Mouse (Mus musculus) kidney, postnatal 0 days (tissue): ENCODE measurements around the gene Pde9a. TPM values are rescaled to one million over a fixed set of nuclear protein-coding genes. Genes with fewer than 3 reads are reported as not detected.
A peak's percentile ranks its signal among the peaks of the same experiment; 100 is the strongest.

ENCODE experiments used
- ATAC-seq: fragments of 200-750 bp; cut with Nextera tagmentation; replicated peaks from 2 replicates; pipeline ENCODE4 v1.8.0; 2017; ENCODE audit warnings: low read depth, moderate number of reproducible peaks, moderate TSS enrichment, moderate library complexity; ENCODE audit not compliant: low FRiP score
- DNase-seq: peaks from one replicate; pipeline ENCODE4 v3.0.0-alpha.2; 2016; ENCODE audit warnings: low spot score
- H3K27ac ChIP-seq: fragments of 300-500 bp; sonication (generic); 2 replicates; pipeline ENCODE4 v1.5.1; 2014; ENCODE audit warnings: mild to moderate bottlenecking
- H3K27me3 ChIP-seq: fragments of 300-500 bp; sonication (generic); 2 replicates; pipeline ENCODE4 v1.6.1; 2014; ENCODE audit warnings: low read length, mixed read lengths; ENCODE audit not compliant: insufficient read depth
- H3K36me3 ChIP-seq: fragments of 300-500 bp; sonication (generic); 2 replicates; pipeline ENCODE4 v1.6.1; 2014; ENCODE audit warnings: low read length, mixed read lengths; ENCODE audit not compliant: insufficient read depth
- H3K4me1 ChIP-seq: fragments of 300-500 bp; sonication (generic); replicated peaks from 2 replicates; pipeline ENCODE4 v1.6.1; 2014; ENCODE audit warnings: antibody characterized with exemption, low read length, mixed read lengths; ENCODE audit not compliant: insufficient read depth
- H3K4me2 ChIP-seq: fragments of 300-500 bp; sonication (generic); 2 replicates; pipeline ENCODE4 v1.6.1; 2014; ENCODE audit warnings: mild to moderate bottlenecking, low read length, moderate library complexity, mixed read lengths
- H3K4me3 ChIP-seq: fragments of 300-500 bp; sonication (generic); replicated peaks from 2 replicates; pipeline ENCODE4 v1.5.1; 2014; ENCODE audit warnings: low read depth, low read length
- H3K9ac ChIP-seq: fragments of 300-500 bp; sonication (generic); 2 replicates; pipeline ENCODE4 v1.6.1; 2014; ENCODE audit warnings: low read depth, low read length
- H3K9me3 ChIP-seq: fragments of 300-500 bp; sonication (generic); replicated peaks from 2 replicates; pipeline ENCODE4 v1.6.1; 2016; ENCODE audit warnings: low read length, inconsistent platforms, mixed read lengths
- CTCF ChIP-seq: IDR thresholded peaks from 2 replicates; pipeline ENCODE4 v1.5.1; 2016; ENCODE audit warnings: antibody characterized with exemption, low read depth, mild to moderate bottlenecking, moderate library complexity
- WGBS: fragments of 180-500 bp; shearing (Covaris S2); extraction: QIAGEN DNeasy Blood & Tissue Kit; methylation state at CpG from one replicate; pipeline ENCODE4 v1.1.7; 2014; 5-methylcytosine and 5-hydroxymethylcytosine counted together
- polyA plus RNA-seq: library from polyadenylated mRNA; unstranded; fragments of >200 nt; fragmentation: Nextera tagmentation; extraction: Ambion mirVana; gene quantifications from 2 replicates; pipeline ENCODE4 v1.2.1, GENCODE M21; 2015

Pde9a gene
- polyA plus RNA-seq, 1 experiment from 2014 or later: 31.9 TPM

DNA sequence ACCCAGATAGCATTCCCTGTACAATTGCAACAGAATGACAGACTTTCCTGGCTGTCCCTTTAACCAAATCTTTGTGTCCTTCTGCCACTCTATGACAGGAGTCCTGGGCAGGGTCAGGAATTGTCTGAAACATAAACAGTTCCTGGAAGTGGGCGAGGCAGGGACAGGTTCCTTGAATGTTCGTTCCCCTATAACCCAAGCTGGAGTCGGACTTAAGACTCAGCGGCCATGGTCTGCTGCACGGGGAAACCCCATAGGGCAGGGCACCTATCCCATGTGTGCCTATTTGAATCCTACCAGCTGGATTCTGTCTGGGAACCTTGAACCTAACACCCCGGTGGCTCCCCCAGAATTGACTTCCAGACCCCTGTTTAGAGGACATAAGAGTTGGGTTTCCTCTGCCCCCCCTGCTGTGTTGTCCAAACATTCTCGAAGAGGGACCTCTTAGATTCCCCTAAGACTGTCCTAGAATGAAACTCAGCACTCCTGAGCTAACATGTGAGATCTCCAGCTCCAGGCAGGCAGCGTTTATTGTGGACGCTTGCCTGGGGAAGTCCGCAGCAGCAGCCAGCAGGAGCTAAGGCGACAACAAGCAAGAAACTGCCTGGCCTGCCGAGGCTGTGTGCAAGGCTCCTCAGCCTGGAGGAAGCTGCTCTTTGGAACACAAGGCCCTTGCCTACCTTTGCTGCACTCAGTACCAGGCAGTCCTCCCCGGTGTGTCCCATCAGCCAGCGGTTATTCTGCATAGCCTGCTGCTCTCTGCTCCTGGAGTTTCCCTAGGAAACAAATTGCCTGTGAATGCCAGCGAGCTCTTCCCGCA is 48.2 kb downstream of the Pde9a start:
- Histone ChIP-seq H3K27ac (peak overlapping the region; percentile 81), H3K36me3 (peaks cover 7% of the 10 kb centered on the region; the same call in 1 of the 2 replicates), H3K27me3 (no peaks in the 10 kb centered on the region), H3K4me3 (peak overlapping the region; percentile 25), H3K4me2 (peak overlapping the region; percentile 64), H3K9ac (peak overlapping the region; percentile 32; the same call in 1 of the 2 replicates), H3K9me3 (peaks cover 3% of the 10 kb centered on the region; the same call in 1 of the 2 replicates), H3K4me1 (peaks cover 33% of the 10 kb centered on the region)
- ATAC-seq (peak; percentile 65; the same call in 1 of the 2 replicates), DNase-seq (peak; percentile 74)
- WGBS: 5% methylated on average over 16 of the region's 16 CpGs
- no peak for TF ChIP-seq CTCF

DNA sequence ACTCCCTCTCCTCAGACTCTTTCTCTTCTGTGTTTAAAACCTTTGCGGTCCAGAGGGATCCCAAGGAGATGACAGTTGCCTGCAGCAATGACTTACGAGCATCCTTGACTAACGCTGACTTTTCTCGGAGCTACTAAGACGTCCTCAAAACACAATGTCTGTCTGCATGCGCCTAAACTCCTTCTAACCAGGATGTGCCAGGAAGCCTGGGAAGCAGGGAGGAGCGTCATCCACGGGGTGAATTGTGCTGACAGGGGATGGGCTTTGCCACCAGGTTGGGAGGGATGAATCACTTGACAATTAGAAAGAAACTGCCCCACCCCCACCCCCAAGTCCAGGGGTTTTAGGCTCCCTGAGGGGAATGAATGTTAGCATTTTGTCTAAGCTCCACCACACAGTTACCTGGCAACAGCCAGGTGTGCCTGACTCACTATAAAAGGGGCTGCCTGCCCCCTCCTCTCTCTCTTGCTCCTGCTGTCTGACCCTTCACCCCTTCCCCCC is 48.9 kb downstream of the Pde9a start:
- 0 out of 2 replicates have a peak overlapping the region, but pooled peaks have one; percentile 25 for H3K4me3 ChIP-seq
- H3K27me3 ChIP-seq: no peaks in the 10 kb centered on the region
- H3K27ac ChIP-seq: peak overlapping the region; percentile 81
- peak overlapping the region; percentile 64 for H3K4me2 ChIP-seq
- H3K9ac ChIP-seq: peak overlapping the region; percentile 15; the same call in 1 of the 2 replicates
- H3K36me3 ChIP-seq: 0 out of 2 replicates have a peak, but pooled peaks cover under 1% of the 10 kb centered on the region
- TF ChIP-seq CTCF: no peak
- no peaks in the 10 kb centered on the region for H3K9me3 ChIP-seq
- 11% methylated on average over 8 of the region's 8 CpGs for WGBS
- DNase-seq (peak; percentile 46), ATAC-seq (no peak)
- peaks cover 33% of the 10 kb centered on the region for H3K4me1 ChIP-seq

DNA sequence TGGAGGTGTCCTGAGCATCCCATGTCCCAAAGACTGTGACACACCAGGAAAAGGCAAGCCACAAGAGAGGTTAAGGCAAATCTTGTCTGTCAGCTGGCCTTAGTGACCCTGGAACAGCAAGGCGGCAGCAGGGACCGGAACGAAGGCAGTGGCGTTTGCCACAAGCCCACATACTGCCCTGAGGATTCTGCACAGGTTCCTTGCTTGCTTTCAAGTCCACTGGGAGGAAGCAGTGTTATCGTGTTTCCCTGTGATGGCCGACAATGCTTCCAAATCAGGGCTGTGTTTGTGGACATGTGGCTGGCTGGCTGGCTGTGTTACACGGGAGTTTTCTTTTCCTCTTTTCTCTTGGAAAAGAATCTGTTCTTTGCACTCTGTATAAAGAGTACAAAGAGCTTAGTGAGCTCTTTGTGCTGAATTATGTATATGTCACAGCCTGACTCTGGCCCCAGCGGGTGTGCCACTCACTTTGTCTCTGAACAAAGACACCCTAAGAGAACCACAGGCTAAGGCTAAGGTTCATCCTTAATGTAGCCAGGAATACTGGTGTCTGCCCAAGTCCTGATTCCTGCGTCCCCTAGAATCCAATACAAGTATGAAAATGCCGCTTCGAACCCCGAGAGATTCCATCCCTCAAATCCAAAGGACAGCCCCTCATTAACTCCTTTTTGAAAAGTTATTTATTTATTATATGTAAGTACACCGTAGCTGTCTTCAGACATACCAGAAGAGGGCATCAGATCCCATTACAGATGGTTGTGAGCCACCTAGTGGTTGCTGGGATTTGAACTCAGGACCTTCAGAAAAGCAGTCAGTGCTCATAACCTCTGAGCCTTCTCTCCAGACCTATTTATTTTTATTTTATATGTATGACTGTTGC is 50.2 kb downstream of the Pde9a start:
- Histone ChIP-seq H3K4me3 (no peak overlapping the region), H3K9ac (no peak overlapping the region), H3K27me3 (no peaks in the 10 kb centered on the region), H3K4me2 (no peak overlapping the region), H3K9me3 (no peaks in the 10 kb centered on the region), H3K4me1 (peaks cover 31% of the 10 kb centered on the region), H3K27ac (no peak overlapping the region), H3K36me3 (no peaks in the 10 kb centered on the region)
- 63% methylated on average over 13 of the region's 13 CpGs for WGBS
- ATAC-seq: no peak
- TF ChIP-seq CTCF: peak; percentile 48
- DNase-seq: no peak

DNA sequence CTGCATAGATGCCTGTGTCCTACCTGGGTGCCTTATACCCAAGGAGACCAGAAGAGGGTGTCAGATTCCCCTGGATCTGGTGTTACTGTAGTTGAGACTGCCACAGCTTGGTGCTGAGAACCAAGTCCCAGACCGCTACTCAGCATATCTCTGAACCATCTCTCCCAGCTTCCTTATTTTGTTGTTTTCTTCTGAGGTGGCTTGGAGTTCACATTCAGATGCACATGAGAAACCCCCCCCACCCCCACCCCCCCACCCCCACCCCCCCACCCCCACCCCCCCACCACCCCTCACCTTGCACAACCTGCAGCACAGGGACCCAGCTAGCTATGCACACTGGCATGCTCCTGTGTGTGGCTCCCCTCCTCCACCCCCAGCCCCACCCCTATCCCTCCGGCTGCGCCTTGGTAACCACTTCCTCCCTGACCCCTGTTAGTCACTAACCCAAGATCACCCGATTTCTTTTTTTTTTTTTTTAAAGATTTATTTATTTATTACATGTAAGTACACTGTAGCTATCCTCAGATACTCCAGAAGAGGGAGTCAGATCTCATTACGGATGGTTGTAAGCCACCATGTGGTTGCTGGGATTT is 50.9 kb downstream of the Pde9a start:
- ATAC-seq: no peak
- Histone ChIP-seq H3K27ac (no peak overlapping the region), H3K9ac (no peak overlapping the region), H3K9me3 (no peaks in the 10 kb centered on the region), H3K27me3 (no peaks in the 10 kb centered on the region), H3K36me3 (no peaks in the 10 kb centered on the region), H3K4me3 (no peak overlapping the region), H3K4me1 (peaks cover 30% of the 10 kb centered on the region), H3K4me2 (no peak overlapping the region)
- no peak for TF ChIP-seq CTCF
- DNase-seq: no peak
- WGBS: 67% methylated on average over 4 of the region's 5 CpGs

DNA sequence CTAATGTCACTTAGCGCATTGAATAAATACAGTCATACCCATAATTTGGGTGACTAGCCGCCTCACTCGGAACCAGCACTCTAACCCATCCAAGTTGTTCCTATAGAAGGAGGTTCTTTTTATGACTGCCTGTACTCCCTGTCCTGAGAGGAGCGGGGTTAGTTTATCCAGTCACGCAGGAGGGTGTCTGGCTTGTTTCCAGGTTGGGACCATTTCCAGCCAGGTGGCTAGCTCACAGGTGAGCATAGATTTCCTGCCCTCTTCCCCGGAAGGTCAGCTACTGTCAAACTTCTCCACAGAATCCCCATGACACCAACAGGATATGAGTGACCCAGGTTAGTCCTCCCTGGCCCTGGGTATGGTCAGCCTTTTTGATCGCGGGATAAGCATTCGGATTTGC is 51.5 kb downstream of the Pde9a start:
- no peaks in the 10 kb centered on the region for H3K27me3 ChIP-seq
- peaks cover 26% of the 10 kb centered on the region for H3K4me1 ChIP-seq
- no peak for TF ChIP-seq CTCF
- H3K36me3 ChIP-seq: no peaks in the 10 kb centered on the region
- H3K27ac ChIP-seq: no peak overlapping the region
- H3K9me3 ChIP-seq: no peaks in the 10 kb centered on the region
- H3K4me3 ChIP-seq: no peak overlapping the region
- 89% methylated on average over 9 of the region's 9 CpGs for WGBS
- ATAC-seq: no peak
- DNase-seq: no peak
- H3K9ac ChIP-seq: no peak overlapping the region
- no peak overlapping the region for H3K4me2 ChIP-seq

DNA sequence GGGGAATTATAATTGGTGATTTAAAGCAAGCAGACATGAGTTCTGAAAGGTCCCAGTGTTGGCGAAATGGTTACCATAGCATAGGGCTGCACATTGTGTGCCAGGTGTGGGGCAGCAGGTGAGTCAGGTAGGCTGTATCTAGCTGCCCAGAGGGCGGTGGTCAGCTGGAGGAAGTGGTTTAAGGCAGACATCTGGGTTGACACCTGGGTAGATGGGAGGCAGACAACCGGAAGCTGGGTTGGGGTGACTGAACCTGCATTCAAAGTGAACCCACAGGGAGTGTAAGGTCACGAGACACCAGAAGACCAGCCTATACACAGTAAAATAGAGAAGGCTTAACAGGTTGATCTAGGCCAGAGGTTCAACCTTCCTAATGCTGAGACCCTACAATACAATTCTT is 54.0 kb downstream of the Pde9a start:
- DNase-seq (no peak), ATAC-seq (no peak)
- H3K27ac ChIP-seq: no peak overlapping the region
- 76% methylated on average over 4 of the region's 4 CpGs for WGBS
- H3K4me1 ChIP-seq: peaks cover 5% of the 10 kb centered on the region
- no peak overlapping the region for H3K4me3 ChIP-seq
- H3K9me3 ChIP-seq: no peaks in the 10 kb centered on the region
- no peaks in the 10 kb centered on the region for H3K36me3 ChIP-seq
- no peak for TF ChIP-seq CTCF
- H3K27me3 ChIP-seq: no peaks in the 10 kb centered on the region
- H3K9ac ChIP-seq: no peak overlapping the region
- no peak overlapping the region for H3K4me2 ChIP-seq
